Mouse (Mus musculus) MEL (cell line): ENCODE results near the gene Pigk.

ENCODE experiments used
- CTCF ChIP-seq, 3 experiments: IDR thresholded peaks in 2 of 3; conservative IDR thresholded peaks in 1 of 3; 2 replicates each; pipeline ENCODE4 v1.5.1; 2011 to 2012; ENCODE audit warnings: low read length in 3 of 3, low read depth in 2 of 3, mild to moderate bottlenecking in 2 of 3, improper control_type of control experiment in 1 of 3, inconsistent platforms in 1 of 3, mixed read lengths in 1 of 3, moderate library complexity in 1 of 3; ENCODE audit not compliant: control insufficient read depth in 1 of 3, insufficient read depth in 1 of 3, poor library complexity in 1 of 3, severe bottlenecking in 1 of 3
- ELF1 ChIP-seq: IDR thresholded peaks from 2 replicates; pipeline ENCODE4 v1.6.1; 2014; ENCODE audit warnings: low read depth, mild to moderate bottlenecking, inconsistent platforms, low read length, improper control_type of control experiment, moderate library complexity
- MAX ChIP-seq: IDR thresholded peaks from 2 replicates; pipeline ENCODE4 v1.6.1; 2011; ENCODE audit warnings: low read length, improper control_type of control experiment
- MYC ChIP-seq: IDR thresholded peaks from 2 replicates; pipeline ENCODE4 v1.6.1; 2011; ENCODE audit warnings: low read depth, mild to moderate bottlenecking, low read length, improper control_type of control experiment, moderate library complexity
- POLR2A ChIP-seq, 2 experiments: IDR thresholded peaks; 2 replicates each; pipeline ENCODE4 v1.6.1; 2011 to 2012; ENCODE audit warnings: low read length in 2 of 2, mild to moderate bottlenecking in 2 of 2, control low read depth in 1 of 2, improper control_type of control experiment in 1 of 2, low read depth in 1 of 2, moderate library complexity in 1 of 2; ENCODE audit not compliant: control insufficient read depth in 1 of 2, insufficient read depth in 1 of 2, poor library complexity in 1 of 2
- POLR2AphosphoS5 ChIP-seq: IDR thresholded peaks from 2 replicates; pipeline ENCODE4 v1.6.1; 2012; ENCODE audit warnings: low read depth, borderline replicate concordance, mild to moderate bottlenecking, inconsistent platforms, low read length, moderate library complexity, mixed read lengths
- ZNF384 ChIP-seq: IDR thresholded peaks from 2 replicates; pipeline ENCODE4 v1.6.1; 2012; ENCODE audit warnings: low read depth, mild to moderate bottlenecking, inconsistent platforms, low read length, improper control_type of control experiment

GRCm38 (mm10) chr3:152998901-152999300 is 285.0 kb downstream of the Pigk start:
- TF ChIP-seq CTCF (IDR thresholded peaks at IDR 0.05 in 2 of 3, conservative IDR thresholded peaks at IDR 0.05 in 1 of 3; ENCODE audit: control insufficient read depth in 1 of 3, insufficient read depth in 1 of 3, low read depth in 2 of 3, low read length in 3 of 3, poor library complexity in 1 of 3, severe bottlenecking in 1 of 3) = no peak
- TF ChIP-seq ELF1 = no peak
- TF ChIP-seq POLR2A (IDR thresholded peaks at IDR 0.05; ENCODE audit: control insufficient read depth in 1 of 2, insufficient read depth in 1 of 2, low read depth in 1 of 2, low read length in 2 of 2, poor library complexity in 1 of 2) = no peak
- TF ChIP-seq ZNF384 = no peak
- no peak for TF ChIP-seq POLR2AphosphoS5
- no peak for TF ChIP-seq MYC
- no peak for TF ChIP-seq MAX
